Mouse (Mus musculus): ENCODE data around the gene Taar7a. TPM values are rescaled to one million over a fixed set of nuclear protein-coding genes. Genes with fewer than 3 reads are reported as not detected.

Gene Taar7a
- not detected in 2 replicates for polyA plus RNA-seq (2012)

- TF ChIP-seq TAL1 (IDR thresholded peaks at IDR 0.05; ENCODE audit: low read length) = no peak
- no peak for TF ChIP-seq GATA1 (IDR thresholded peaks at IDR 0.05; ENCODE audit: low read length)
Observed at GRCm38 (mm10) chr10:23993381-23993780, at the start of gene Taar7a. Taar7a (minus strand) TSS chr10:23993481.

DNA sequence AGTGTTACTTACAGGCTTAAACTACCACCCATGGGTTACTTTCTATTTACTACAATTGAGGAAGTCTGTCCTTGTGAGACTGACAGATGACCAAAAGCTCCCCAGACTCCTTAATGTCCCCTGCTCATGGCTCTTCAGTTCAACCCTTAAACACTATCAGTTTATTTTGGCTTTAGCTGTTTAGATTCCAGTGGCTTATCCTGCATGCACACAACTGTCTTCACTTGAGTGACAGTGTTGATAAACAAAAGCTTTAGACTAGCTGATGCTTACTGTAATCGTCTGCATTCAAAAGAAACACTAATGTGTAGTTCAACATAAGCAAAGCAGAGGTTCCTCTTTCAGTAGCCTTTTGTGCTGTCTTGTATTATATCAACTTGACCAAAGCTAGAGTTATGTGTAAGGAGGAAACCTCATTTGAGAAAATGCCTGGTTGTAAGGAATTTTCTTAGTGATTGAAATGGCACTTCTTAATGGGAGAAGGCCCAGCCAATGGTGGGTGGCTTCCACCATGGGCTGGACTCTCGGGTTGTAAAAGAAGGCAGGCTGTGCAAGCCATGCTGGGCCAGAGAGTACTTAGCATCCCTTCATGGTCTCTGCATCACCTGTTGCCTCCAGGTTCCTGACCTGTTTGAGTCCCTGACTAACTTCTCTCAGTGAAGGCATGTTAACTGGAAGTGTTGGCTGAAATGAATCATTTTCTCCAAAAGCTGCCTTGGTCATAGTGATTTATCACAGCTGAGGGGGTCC is 47.0 kb upstream of the Taar7a start:
- peaks cover 22% of the 10 kb centered on the region for H3K4me1 ChIP-seq (ENCODE audit: control insufficient read depth)
- H3K4me3 ChIP-seq (replicated peaks) = no peak overlapping the region
- no peak for TF ChIP-seq GATA1 (IDR thresholded peaks at IDR 0.05; ENCODE audit: low read length)
- TF ChIP-seq TAL1 (IDR thresholded peaks at IDR 0.05; ENCODE audit: low read length) = no peak
- no peaks in the 10 kb centered on the region for H3K9me3 ChIP-seq (ENCODE audit: control insufficient read depth, low read length)
- no peaks in the 10 kb centered on the region for H3K36me3 ChIP-seq (ENCODE audit: control insufficient read depth)
- no peaks in the 10 kb centered on the region for H3K27me3 ChIP-seq (ENCODE audit: control insufficient read depth)

More at GRCm38 (mm10) chr10:23993381-23993780, at the start of gene Taar7a:
- H3K4me3 ChIP-seq (replicated peaks) = no peak within 1 kb of the TSS
- H3K36me3 ChIP-seq (ENCODE audit: control insufficient read depth) = no peaks in the 10 kb centered on the region
- H3K27me3 ChIP-seq (ENCODE audit: control insufficient read depth) = no peaks in the 10 kb centered on the region
- peaks cover under 1% of the 10 kb centered on the region; the same call in 1 of the 2 replicates for H3K4me1 ChIP-seq (ENCODE audit: control insufficient read depth)
- H3K9me3 ChIP-seq (ENCODE audit: control insufficient read depth, low read length) = no peaks in the 10 kb centered on the region

GRCm38 (mm10) chr10:24037314-24037713 is 44.0 kb upstream of the Taar7a start, which contains the start of gene Taar7e:
Taar7e (plus strand) TSS chr10:24037614.
- TF ChIP-seq TAL1 (IDR thresholded peaks at IDR 0.05; ENCODE audit: low read length) (no peak), GATA1 (IDR thresholded peaks at IDR 0.05; ENCODE audit: low read length) (no peak)
- no peaks in the 10 kb centered on the region for H3K9me3 ChIP-seq (ENCODE audit: control insufficient read depth, low read length)
- no peaks in the 10 kb centered on the region for H3K36me3 ChIP-seq (ENCODE audit: control insufficient read depth)
- no peaks in the 10 kb centered on the region for H3K27me3 ChIP-seq (ENCODE audit: control insufficient read depth)
- no peak within 1 kb of the TSS for H3K4me3 ChIP-seq (replicated peaks)
- peaks cover 22% of the 10 kb centered on the region for H3K4me1 ChIP-seq (ENCODE audit: control insufficient read depth)

DNA sequence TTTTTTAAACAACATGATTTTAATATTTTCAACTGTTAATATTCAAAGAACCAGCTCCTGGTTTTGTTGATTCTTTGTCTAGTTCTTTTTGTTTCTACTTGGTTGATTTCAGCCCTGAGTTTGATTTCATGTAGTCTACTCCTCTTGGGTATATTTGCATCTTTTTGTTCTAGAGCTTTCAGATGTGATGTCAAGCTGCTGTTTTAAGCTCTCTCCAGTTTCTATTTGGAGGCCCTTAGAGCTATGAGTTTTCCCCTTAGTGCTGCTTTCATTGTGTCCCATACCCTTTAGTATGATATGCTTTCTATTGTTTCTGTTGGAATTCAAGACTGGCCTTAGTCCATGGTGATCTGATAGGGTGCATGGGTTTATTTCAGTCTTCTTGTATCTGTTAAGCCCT is 38.1 kb upstream of the Taar7a start:
- Histone ChIP-seq H3K27me3 (ENCODE audit: control insufficient read depth) (no peaks in the 10 kb centered on the region), H3K4me3 (replicated peaks) (no peak overlapping the region), H3K9me3 (ENCODE audit: control insufficient read depth, low read length) (no peaks in the 10 kb centered on the region), H3K4me1 (ENCODE audit: control insufficient read depth) (no peaks in the 10 kb centered on the region), H3K36me3 (ENCODE audit: control insufficient read depth) (no peaks in the 10 kb centered on the region)
- TF ChIP-seq GATA1 (IDR thresholded peaks at IDR 0.05; ENCODE audit: low read length) (no peak), TAL1 (IDR thresholded peaks at IDR 0.05; ENCODE audit: low read length) (no peak)

DNA sequence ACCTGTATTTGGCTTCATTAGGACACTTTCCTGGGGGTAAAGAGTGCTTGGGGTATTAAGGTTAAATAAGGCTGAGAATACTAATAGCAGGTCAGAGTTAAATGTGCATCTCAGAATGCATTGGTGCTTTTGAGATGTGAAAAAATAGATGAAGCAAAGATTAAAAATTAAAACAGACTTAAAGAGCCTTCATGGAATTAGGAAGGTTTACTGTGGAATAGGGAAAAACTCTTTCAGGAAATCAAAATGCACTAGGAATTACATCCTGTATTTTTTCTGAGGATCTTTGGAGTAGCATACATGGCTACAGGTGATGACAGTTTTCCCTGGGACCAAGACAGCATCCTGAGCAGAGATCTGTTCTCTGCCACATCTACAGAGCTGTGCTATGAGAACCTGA is 33.6 kb upstream of the Taar7a start, which contains the start of gene Taar7d:
TSS of gene Taar7d (plus strand) at position 301 of the 400 bp plus-strand sequence.
- no peak within 1 kb of the TSS for H3K4me3 ChIP-seq (replicated peaks)
- H3K36me3 ChIP-seq (ENCODE audit: control insufficient read depth) = no peaks in the 10 kb centered on the region
- no peak for TF ChIP-seq TAL1 (IDR thresholded peaks at IDR 0.05; ENCODE audit: low read length)
- no peak for TF ChIP-seq GATA1 (IDR thresholded peaks at IDR 0.05; ENCODE audit: low read length)
- no peaks in the 10 kb centered on the region for H3K27me3 ChIP-seq (ENCODE audit: control insufficient read depth)
- no peaks in the 10 kb centered on the region for H3K9me3 ChIP-seq (ENCODE audit: control insufficient read depth, low read length)
- H3K4me1 ChIP-seq (ENCODE audit: control insufficient read depth) = no peaks in the 10 kb centered on the region

- no peaks in the 10 kb centered on the region for H3K9me3 ChIP-seq (ENCODE audit: control insufficient read depth, low read length)
- no peaks in the 10 kb centered on the region for H3K27me3 ChIP-seq (ENCODE audit: control insufficient read depth)
- peaks cover 38% of the 10 kb centered on the region for H3K4me1 ChIP-seq (ENCODE audit: control insufficient read depth)
- H3K4me3 ChIP-seq (replicated peaks) = no peak overlapping the region
- H3K36me3 ChIP-seq (ENCODE audit: control insufficient read depth) = no peaks in the 10 kb centered on the region
- TF ChIP-seq TAL1 (IDR thresholded peaks at IDR 0.05; ENCODE audit: low read length) (no peak), GATA1 (IDR thresholded peaks at IDR 0.05; ENCODE audit: low read length) (no peak)
Observed at GRCm38 (mm10) chr10:24008143-24008542, 14.9 kb upstream of the Taar7a start.

DNA sequence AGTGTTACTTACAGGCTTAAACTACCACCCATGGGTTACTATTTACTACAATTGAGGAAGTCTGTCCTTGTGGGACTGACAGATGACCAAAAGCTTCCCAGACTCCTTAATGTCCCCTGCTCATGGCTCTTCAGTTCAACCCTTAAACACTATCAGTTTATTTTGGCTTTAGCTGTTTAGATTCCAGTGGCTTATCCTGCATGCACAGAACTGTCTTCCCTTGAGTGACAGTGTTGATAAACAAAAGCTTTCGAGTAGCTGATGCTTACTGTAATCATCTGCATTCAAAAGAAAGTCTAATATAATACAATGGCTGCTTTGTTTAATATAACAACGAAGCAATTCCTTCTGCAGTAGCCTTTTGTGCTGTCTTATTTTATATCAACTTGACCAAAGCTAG is 13.8 kb upstream of the Taar7a start:
- Histone ChIP-seq H3K27me3 (ENCODE audit: control insufficient read depth) (no peaks in the 10 kb centered on the region), H3K36me3 (ENCODE audit: control insufficient read depth) (no peaks in the 10 kb centered on the region), H3K9me3 (ENCODE audit: control insufficient read depth, low read length) (no peaks in the 10 kb centered on the region), H3K4me1 (ENCODE audit: control insufficient read depth) (peaks cover 38% of the 10 kb centered on the region), H3K4me3 (replicated peaks) (no peak overlapping the region)
- no peak; the same call in 2 of the 3 replicates for TF ChIP-seq TAL1 (IDR thresholded peaks at IDR 0.05; ENCODE audit: low read length)
- no peak for TF ChIP-seq GATA1 (IDR thresholded peaks at IDR 0.05; ENCODE audit: low read length)

DNA sequence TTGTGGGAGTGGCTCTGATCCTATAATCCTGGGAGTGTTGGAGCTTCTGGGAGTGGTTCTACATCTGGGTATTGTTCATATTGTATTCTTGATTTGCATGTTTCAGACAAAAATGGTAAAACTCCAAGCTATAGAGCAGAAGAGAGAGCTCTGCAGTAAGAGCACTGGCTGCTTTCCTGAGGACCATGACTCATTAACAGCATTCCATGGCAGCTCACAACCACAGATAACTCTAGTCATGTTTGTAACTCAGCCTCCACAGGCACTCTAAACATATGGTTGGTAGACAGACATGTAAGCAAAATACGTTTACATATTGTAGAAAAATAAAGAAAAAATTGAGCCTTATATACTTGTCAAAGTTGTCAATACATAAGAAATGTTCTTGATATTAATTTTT is 13.2 kb upstream of the Taar7a start:
- Histone ChIP-seq H3K4me3 (replicated peaks) (no peak overlapping the region), H3K4me1 (ENCODE audit: control insufficient read depth) (peaks cover 38% of the 10 kb centered on the region), H3K27me3 (ENCODE audit: control insufficient read depth) (no peaks in the 10 kb centered on the region), H3K9me3 (ENCODE audit: control insufficient read depth, low read length) (no peaks in the 10 kb centered on the region), H3K36me3 (ENCODE audit: control insufficient read depth) (no peaks in the 10 kb centered on the region)
- TF ChIP-seq TAL1 (IDR thresholded peaks at IDR 0.05; ENCODE audit: low read length) = no peak
- no peak for TF ChIP-seq GATA1 (IDR thresholded peaks at IDR 0.05; ENCODE audit: low read length)

DNA sequence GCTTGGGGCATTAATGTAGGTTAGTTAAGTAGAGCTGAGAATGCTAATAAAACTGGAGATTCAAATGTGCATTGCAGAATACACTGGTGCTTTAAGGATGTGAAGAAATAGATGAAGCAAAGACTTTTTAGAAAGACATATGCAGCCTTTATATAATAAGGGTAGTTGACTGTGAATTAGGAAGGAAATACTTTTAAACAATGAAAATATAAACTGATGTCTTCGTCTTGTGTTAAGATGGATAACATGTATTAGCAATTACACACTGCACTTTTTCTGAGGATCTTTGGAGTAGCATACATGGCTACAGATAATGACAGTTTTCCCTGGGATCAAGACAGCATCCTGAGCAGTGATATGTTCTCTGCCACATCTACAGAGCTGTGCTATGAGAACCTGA is 6.4 kb upstream of the Taar7a start, which contains the start of gene Taar7b:
TSS of gene Taar7b (plus strand) at position 301 of the 400 bp plus-strand sequence.
- TF ChIP-seq TAL1 (IDR thresholded peaks at IDR 0.05; ENCODE audit: low read length) = no peak

More for the DNA sequence above, 6.4 kb upstream of the Taar7a start, which contains the start of gene Taar7b:
- H3K9me3 ChIP-seq (ENCODE audit: control insufficient read depth, low read length) = no peaks in the 10 kb centered on the region
- H3K4me1 ChIP-seq (ENCODE audit: control insufficient read depth) = peaks cover 3% of the 10 kb centered on the region
- no peak within 1 kb of the TSS for H3K4me3 ChIP-seq (replicated peaks)
- no peaks in the 10 kb centered on the region for H3K36me3 ChIP-seq (ENCODE audit: control insufficient read depth)
- H3K27me3 ChIP-seq (ENCODE audit: control insufficient read depth) = no peaks in the 10 kb centered on the region
